Mouse (Mus musculus) intestine, embryonic 15.5 days (tissue): ENCODE measurements around the gene Meox2. TPM values are rescaled to one million over a fixed set of nuclear protein-coding genes. Genes with fewer than 3 reads are reported as not detected.
"Not testable (repeated sequence)": the region's sequence is repeated elsewhere in the genome, so short reads cannot be mapped to it uniquely, and the experiment has no call there.

Experiments
- ATAC-seq: fragments of 200-750 bp; cut with Nextera tagmentation; 2 replicates; pipeline ENCODE4 v1.8.0; 2017; ENCODE audit warnings: moderate TSS enrichment, moderate library complexity
- H3K27ac ChIP-seq: fragments of 300-500 bp; sonication (generic); 2 replicates; pipeline ENCODE4 v1.5.1; 2015; ENCODE audit warnings: mild to moderate bottlenecking, inconsistent platforms
- H3K27me3 ChIP-seq: fragments of 300-500 bp; sonication (generic); replicated peaks from 2 replicates; pipeline ENCODE4 v1.6.1; 2015; ENCODE audit warnings: inconsistent platforms
- H3K36me3 ChIP-seq: fragments of 300-500 bp; sonication (generic); 2 replicates; pipeline ENCODE4 v1.6.1; 2015; ENCODE audit warnings: inconsistent platforms
- H3K4me1 ChIP-seq: fragments of 300-500 bp; sonication (generic); replicated peaks from 2 replicates; pipeline ENCODE4 v1.6.1; 2015; ENCODE audit warnings: inconsistent platforms
- H3K4me2 ChIP-seq: fragments of 300-500 bp; sonication (generic); replicated peaks from 2 replicates; pipeline ENCODE4 v1.6.1; 2015; ENCODE audit warnings: mild to moderate bottlenecking, inconsistent platforms
- H3K4me3 ChIP-seq: fragments of 300-500 bp; sonication (generic); replicated peaks from 2 replicates; pipeline ENCODE4 v1.5.1; 2015; ENCODE audit warnings: inconsistent platforms
- H3K9ac ChIP-seq: fragments of 300-500 bp; sonication (generic); 2 replicates; pipeline ENCODE4 v1.6.1; 2015; ENCODE audit warnings: inconsistent platforms
- H3K9me3 ChIP-seq: fragments of 300-500 bp; sonication (generic); 2 replicates; pipeline ENCODE4 v1.6.1; 2016; ENCODE audit warnings: inconsistent platforms
- WGBS: fragments of 180-500 bp; shearing (Covaris S2); methylation state at CpG from one replicate; pipeline ENCODE4 v1.1.7; 2015; 5-methylcytosine and 5-hydroxymethylcytosine counted together
- polyA plus RNA-seq: library from polyadenylated mRNA; unstranded; fragments of >200 nt; fragmentation: Nextera tagmentation; extraction: Ambion mirVana; gene quantifications from 2 replicates; pipeline ENCODE4 v1.2.1, GENCODE M21; 2015

Meox2 gene
- 2.1 and 2.6 TPM in 2 replicates for polyA plus RNA-seq

DNA sequence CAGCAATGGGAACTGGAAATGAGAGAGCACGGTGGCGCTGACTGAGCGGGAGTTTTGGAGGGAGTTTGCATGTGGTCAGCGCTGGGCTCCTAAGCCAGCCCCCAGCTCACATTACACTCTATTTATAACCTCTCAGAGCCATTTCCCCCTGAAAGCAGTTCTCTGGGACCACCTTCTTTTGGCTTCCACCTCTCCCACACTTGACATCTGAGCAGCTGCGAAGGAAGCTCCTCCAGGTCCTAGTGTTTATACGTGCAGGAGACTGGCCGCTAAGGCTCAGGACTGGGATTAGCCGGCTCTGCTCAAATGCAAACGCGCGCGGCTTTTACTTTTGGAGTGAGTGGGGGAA is at the start of gene Meox2:
Gene Meox2 (plus strand): TSS at position 151 of the 349 bp plus-strand sequence.
- 0% methylated on average over 12 of the region's 12 CpGs for WGBS
- H3K27me3 ChIP-seq: peaks cover 24% of the 10 kb centered on the region
- H3K9me3 ChIP-seq: no peaks in the 10 kb centered on the region
- peak within 1 kb of the TSS; percentile 45 for H3K4me3 ChIP-seq
- H3K27ac ChIP-seq: no peak within 1 kb of the TSS
- H3K36me3 ChIP-seq: no peaks in the 10 kb centered on the region
- peak within 1 kb of the TSS; percentile 39 for H3K9ac ChIP-seq
- peak; percentile 90 for ATAC-seq
- peaks cover 9% of the 10 kb centered on the region; the same call in 1 of the 2 replicates for H3K4me1 ChIP-seq
- peak within 1 kb of the TSS; percentile 93 for H3K4me2 ChIP-seq

DNA sequence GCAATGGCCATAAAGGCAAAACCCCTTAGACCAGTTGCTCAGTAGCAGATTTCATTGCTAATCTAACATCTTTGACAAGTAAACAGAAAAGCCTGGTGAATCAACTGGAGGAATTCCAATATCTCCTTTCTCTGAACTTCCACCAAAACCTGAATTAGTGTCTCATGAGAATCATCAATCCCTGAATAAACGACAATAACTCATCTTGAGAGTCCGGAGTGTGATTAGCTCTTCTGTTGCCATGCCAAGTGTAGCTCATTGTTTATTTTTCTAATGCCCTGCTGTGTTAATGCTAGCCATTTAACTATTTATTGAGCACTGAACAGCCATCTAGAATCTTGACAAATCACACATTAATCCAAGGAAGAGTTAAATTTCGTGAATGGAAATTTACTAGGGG is 35.7 kb upstream of the Meox2 start:
- H3K4me1 ChIP-seq: no peaks in the 10 kb centered on the region
- no peak overlapping the region for H3K4me3 ChIP-seq
- H3K36me3 ChIP-seq: no peaks in the 10 kb centered on the region
- H3K9me3 ChIP-seq: no peaks in the 10 kb centered on the region
- H3K9ac ChIP-seq: no peak overlapping the region
- no peak overlapping the region for H3K4me2 ChIP-seq
- no peak for ATAC-seq
- no peak overlapping the region for H3K27ac ChIP-seq
- WGBS: 10% methylated on average over 3 of the region's 3 CpGs
- no peaks in the 10 kb centered on the region for H3K27me3 ChIP-seq

DNA sequence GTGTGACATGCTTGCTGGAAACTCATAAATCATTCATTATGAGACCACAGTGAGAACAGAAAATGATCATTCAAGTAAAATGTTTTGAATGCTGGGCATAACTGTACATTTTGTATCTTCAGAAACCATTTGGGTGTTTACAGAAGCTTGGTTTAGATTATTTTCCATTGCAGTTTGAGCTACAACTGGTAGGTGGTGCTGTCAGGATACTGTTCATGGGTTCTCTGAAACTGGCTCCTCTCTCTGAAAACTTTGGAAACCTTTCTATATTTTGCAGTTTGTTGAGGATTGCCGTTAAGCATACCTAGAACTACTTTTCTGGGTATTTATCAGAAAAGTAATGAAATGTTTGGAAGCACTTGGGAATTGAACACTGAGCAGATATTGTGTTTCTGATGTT is 31.0 kb upstream of the Meox2 start:
- 49% methylated on average over 1 of the region's 1 CpGs for WGBS

DNA sequence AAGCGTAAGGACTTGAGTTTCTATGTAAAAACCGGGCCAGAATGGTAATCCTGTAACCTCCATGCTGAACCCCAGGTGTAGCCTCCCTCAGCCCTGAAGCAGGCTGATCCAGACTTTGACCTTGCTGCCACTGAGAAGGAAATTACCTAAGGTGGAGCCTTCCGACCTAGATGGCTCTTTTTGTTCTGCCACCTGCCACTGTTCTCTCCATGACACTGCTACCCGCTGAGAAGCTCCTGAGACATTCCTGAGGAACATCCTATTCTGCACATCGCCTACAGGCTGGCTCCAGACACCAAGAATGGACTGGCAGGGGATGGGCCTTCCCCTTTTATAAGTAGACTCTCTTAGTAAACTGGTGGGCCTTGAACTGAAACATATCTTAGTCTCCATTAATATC is 28.3 kb upstream of the Meox2 start:
- not testable (repeated sequence) for H3K9me3 ChIP-seq, H3K4me1 ChIP-seq, H3K27ac ChIP-seq, H3K4me3 ChIP-seq, H3K4me2 ChIP-seq, H3K9ac ChIP-seq, ATAC-seq, H3K27me3 ChIP-seq, H3K36me3 ChIP-seq
- WGBS: 66% methylated on average over 5 of the region's 5 CpGs

More for the DNA sequence above, 31.0 kb upstream of the Meox2 start:
- H3K27ac ChIP-seq: no peak overlapping the region
- H3K36me3 ChIP-seq: no peaks in the 10 kb centered on the region
- H3K9me3 ChIP-seq: no peaks in the 10 kb centered on the region
- H3K4me2 ChIP-seq: no peak overlapping the region
- no peak for ATAC-seq
- H3K4me3 ChIP-seq: no peak overlapping the region
- no peaks in the 10 kb centered on the region for H3K27me3 ChIP-seq
- H3K4me1 ChIP-seq: no peaks in the 10 kb centered on the region
- no peak overlapping the region for H3K9ac ChIP-seq

DNA sequence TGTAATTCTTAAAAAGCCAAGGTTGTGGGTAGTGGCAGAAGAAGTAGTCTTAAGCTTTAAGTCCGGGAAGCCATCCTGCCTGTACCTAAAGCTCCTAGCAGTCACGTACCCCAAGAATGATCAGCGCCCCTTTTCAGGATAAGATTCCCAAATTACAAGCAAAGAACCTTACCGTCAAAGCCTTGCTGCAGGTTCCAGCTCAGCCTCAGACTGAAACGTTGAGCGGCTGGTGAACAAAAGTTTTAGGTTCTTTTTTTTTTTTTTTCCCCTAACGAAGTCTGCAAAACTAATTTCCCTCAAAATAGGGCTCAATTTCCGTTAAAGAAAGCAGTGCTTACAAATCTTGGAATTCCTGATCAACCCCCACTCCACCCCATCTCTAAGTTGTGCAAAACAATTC is 1.8 kb upstream of the Meox2 start:
- Histone ChIP-seq H3K27me3 (peaks cover 24% of the 10 kb centered on the region), H3K36me3 (no peaks in the 10 kb centered on the region), H3K4me1 (peaks cover 9% of the 10 kb centered on the region; the same call in 1 of the 2 replicates), H3K9ac (no peak overlapping the region), H3K4me3 (no peak overlapping the region), H3K27ac (no peak overlapping the region), H3K4me2 (no peak overlapping the region), H3K9me3 (no peaks in the 10 kb centered on the region)
- 61% methylated on average over 8 of the region's 8 CpGs for WGBS
- ATAC-seq: no peak

DNA sequence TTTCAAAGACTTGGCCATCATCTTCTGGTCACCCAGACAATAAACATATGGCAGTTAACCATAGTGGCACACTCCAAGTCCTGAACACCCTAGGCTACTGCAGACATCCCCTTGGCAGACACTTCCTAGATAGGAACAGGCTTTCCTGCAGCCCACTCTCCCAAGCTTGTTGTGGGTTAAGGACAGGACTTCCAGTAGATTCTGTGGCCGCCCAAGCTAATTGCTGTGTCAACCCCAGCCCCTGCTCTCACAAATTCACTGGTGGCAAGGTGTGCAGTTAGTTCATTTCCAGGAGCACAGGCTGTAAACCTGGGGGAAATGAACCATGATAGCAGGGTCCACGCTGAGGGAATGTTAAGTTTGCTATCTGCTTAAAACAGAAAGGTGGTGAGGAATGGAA is 1.2 kb upstream of the Meox2 start:
- H3K36me3 ChIP-seq: no peaks in the 10 kb centered on the region
- no peaks in the 10 kb centered on the region for H3K9me3 ChIP-seq
- H3K4me1 ChIP-seq: peaks cover 9% of the 10 kb centered on the region; the same call in 1 of the 2 replicates
- no peak overlapping the region for H3K4me2 ChIP-seq
- ATAC-seq: no peak
- H3K9ac ChIP-seq: no peak overlapping the region
- no peak overlapping the region for H3K4me3 ChIP-seq
- WGBS: 50% methylated on average over 2 of the region's 2 CpGs
- no peak overlapping the region for H3K27ac ChIP-seq
- peaks cover 24% of the 10 kb centered on the region for H3K27me3 ChIP-seq

DNA sequence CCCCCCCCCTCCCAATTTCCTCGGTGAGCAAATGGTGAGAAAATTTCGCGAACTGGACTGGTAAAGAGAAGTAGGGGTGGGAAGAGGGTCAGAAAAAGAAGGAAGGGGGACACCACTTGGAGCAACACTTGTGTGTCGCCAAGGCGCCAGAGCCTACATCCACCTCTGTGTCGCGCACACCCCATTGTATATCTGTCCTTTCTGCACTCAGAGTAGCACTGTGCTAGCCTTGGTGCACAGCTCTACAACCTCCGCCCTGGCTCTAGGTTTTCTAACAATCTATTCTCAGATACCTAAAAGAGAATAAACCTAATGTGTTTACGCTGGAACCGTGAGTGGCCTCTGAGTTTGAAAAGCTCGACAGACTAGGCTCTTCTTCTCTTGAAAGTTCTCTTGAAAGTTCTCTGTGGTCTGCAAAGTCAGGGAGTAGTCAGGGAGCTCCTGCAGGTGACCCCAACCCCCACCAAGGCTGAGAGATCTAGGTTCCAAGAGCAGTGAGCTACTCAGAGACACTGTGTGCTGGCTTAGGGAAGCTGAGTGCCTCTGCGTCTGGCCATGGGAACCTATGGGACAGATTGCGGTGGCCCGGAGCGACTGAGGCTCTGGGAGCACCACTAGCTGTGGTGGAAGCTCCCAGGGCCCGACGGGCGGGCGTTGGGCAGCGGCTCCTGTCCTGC is 489 bp upstream of the Meox2 start:
- no peaks in the 10 kb centered on the region for H3K36me3 ChIP-seq
- peak overlapping the region; percentile 45 for H3K4me3 ChIP-seq
- ATAC-seq: peak; percentile 67
- H3K9me3 ChIP-seq: no peaks in the 10 kb centered on the region
- H3K9ac ChIP-seq: 0 out of 2 replicates have a peak overlapping the region, but pooled peaks have one; percentile 15
- no peak overlapping the region for H3K27ac ChIP-seq
- peaks cover 9% of the 10 kb centered on the region; the same call in 1 of the 2 replicates for H3K4me1 ChIP-seq
- H3K4me2 ChIP-seq: peak overlapping the region; percentile 93
- H3K27me3 ChIP-seq: peaks cover 24% of the 10 kb centered on the region
- 18% methylated on average over 20 of the region's 20 CpGs for WGBS

DNA sequence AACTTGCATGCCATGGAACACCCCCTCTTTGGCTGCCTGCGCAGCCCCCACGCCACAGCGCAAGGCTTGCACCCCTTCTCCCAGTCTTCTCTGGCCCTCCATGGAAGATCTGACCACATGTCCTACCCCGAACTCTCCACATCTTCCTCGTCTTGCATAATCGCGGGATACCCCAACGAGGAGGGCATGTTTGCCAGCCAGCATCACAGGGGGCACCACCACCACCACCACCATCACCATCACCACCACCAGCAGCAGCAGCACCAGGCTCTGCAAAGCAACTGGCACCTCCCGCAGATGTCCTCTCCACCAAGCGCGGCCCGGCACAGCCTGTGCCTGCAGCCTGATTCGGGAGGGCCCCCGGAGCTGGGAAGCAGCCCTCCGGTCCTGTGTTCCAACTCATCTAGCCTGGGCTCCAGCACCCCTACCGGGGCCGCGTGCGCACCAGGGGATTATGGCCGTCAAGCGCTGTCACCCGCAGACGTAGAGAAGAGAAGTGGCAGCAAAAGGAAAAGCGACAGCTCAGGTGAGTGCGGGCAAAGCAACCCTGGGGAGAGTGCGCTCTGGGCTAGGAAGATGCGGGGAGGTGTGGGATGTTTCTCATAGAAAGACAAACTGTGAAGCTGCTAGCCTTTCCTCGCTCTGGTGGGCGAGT is 606 bp downstream of the Meox2 start:
- peak overlapping the region; percentile 45 for H3K4me3 ChIP-seq
- peaks cover 24% of the 10 kb centered on the region for H3K27me3 ChIP-seq
- ATAC-seq: peak; percentile 59
- peak overlapping the region; percentile 39 for H3K9ac ChIP-seq
- 2% methylated on average over 29 of the region's 29 CpGs for WGBS
- H3K4me1 ChIP-seq: peaks cover 9% of the 10 kb centered on the region; the same call in 1 of the 2 replicates
- H3K36me3 ChIP-seq: no peaks in the 10 kb centered on the region
- no peak overlapping the region for H3K27ac ChIP-seq
- peak overlapping the region; percentile 93 for H3K4me2 ChIP-seq
- H3K9me3 ChIP-seq: no peaks in the 10 kb centered on the region

DNA sequence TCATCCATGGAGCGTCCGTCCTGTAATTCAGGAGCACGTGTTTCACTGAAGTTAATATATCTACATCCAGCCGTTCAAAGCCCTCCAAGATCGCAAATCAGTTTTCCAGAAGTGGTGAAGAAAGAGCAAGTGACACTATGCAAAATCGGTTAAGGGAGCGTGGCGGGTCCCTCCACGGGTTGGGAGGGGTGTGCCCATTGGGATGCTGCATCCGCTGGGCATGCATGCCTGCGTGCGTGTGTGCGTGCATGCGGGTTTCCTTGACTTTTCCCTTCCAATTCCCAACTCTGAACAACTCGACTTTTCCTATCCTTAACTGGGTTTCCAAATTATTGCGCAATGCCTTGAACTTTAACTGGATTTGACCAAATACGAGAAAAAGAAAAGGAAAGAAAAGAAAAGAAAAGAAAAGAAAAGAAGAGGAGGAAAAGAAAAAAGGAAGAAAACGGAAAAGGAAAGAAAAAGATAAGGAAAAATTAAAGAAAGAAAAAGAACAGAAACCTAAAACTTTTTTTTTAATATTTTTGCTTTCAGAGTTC is 1.2 kb downstream of the Meox2 start:
- Histone ChIP-seq H3K9ac (peak overlapping the region; percentile 39; the same call in 1 of the 2 replicates), H3K4me1 (peaks cover 9% of the 10 kb centered on the region; the same call in 1 of the 2 replicates), H3K4me2 (peak overlapping the region; percentile 93), H3K27me3 (peaks cover 24% of the 10 kb centered on the region), H3K36me3 (no peaks in the 10 kb centered on the region), H3K27ac (no peak overlapping the region), H3K9me3 (no peaks in the 10 kb centered on the region), H3K4me3 (peak overlapping the region; percentile 45)
- ATAC-seq: no peak
- 9% methylated on average over 18 of the region's 18 CpGs for WGBS

DNA sequence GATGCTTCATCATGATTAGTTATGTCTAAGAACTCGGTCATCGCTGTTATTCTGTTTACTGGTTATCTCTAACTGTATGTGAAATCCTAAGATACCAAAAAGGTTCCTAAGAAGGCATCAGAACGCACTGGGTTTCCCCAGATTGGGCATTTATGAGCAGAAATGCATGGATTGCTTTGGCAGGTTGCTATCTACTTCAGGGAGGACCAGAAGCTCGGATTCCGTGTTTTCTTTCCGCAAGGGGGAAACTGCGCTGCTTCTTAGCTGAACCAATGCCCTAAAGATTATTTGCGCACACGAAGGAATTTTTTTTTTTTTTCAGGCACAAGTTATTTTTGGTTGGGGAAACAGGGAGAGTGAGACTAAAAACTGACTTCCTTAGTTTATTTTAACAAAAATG is 2.6 kb downstream of the Meox2 start:
- no peak overlapping the region for H3K4me3 ChIP-seq

DNA sequence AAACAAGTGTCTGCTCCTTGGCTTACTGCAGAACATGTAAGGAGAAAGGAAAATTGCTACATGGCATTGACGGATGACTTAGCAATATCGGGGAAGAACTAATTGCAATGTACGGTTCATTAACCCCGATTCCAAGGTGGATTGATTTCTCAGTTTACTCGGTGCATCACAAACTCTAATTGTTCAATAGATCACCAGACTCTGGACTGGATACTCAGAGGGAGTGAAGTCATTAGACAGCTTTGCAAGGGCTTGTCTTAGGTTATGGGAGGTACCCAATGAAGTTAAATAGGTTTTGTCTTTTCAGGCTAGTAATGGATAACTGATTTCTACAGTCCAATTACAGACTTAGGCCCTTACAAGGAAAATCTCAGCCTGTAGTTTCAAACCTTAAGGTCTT is 10.9 kb downstream of the Meox2 start:
- no peaks in the 10 kb centered on the region for H3K36me3 ChIP-seq
- H3K4me2 ChIP-seq: no peak overlapping the region
- no peaks in the 10 kb centered on the region for H3K4me1 ChIP-seq
- H3K9me3 ChIP-seq: no peaks in the 10 kb centered on the region
- ATAC-seq: no peak
- 87% methylated on average over 5 of the region's 5 CpGs for WGBS
- H3K27me3 ChIP-seq: no peaks in the 10 kb centered on the region
- no peak overlapping the region for H3K9ac ChIP-seq
- H3K27ac ChIP-seq: no peak overlapping the region
- H3K4me3 ChIP-seq: no peak overlapping the region

More for the DNA sequence above, 2.6 kb downstream of the Meox2 start:
- H3K4me2 ChIP-seq: no peak overlapping the region; the same call in 1 of the 2 replicates
- no peak for ATAC-seq
- WGBS: 64% methylated on average over 9 of the region's 9 CpGs
- H3K9ac ChIP-seq: no peak overlapping the region
- H3K4me1 ChIP-seq: peaks cover 9% of the 10 kb centered on the region; the same call in 1 of the 2 replicates
- H3K27ac ChIP-seq: no peak overlapping the region
- H3K27me3 ChIP-seq: peaks cover 24% of the 10 kb centered on the region
- no peaks in the 10 kb centered on the region for H3K9me3 ChIP-seq
- no peaks in the 10 kb centered on the region for H3K36me3 ChIP-seq

DNA sequence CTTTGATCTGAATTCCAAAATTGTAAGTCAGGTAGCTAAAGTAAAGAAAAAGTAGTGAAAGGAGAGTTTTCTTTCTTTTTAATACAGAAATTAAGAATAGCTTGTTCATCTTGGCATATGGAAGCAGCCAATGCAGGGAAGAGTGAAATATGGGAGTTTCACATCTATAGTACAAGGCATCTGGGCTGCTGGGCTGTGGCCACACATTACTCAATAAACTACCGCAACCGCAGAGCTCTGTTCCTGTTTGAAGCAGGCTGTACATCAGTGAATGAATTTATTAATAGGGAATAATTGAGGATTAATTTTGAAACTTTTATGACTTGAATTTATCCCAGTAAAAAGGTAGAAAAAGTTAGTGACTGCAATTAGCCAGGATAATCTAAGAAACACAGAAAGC is 15.4 kb downstream of the Meox2 start:
- no peak for ATAC-seq
- 81% methylated on average over 2 of the region's 2 CpGs for WGBS
- H3K4me3 ChIP-seq: no peak overlapping the region
- H3K4me1 ChIP-seq: no peaks in the 10 kb centered on the region
- no peaks in the 10 kb centered on the region for H3K9me3 ChIP-seq
- H3K27me3 ChIP-seq: no peaks in the 10 kb centered on the region
- no peaks in the 10 kb centered on the region for H3K36me3 ChIP-seq
- no peak overlapping the region for H3K4me2 ChIP-seq
- no peak overlapping the region for H3K9ac ChIP-seq
- no peak overlapping the region for H3K27ac ChIP-seq
